In the genomic region with DNA sequence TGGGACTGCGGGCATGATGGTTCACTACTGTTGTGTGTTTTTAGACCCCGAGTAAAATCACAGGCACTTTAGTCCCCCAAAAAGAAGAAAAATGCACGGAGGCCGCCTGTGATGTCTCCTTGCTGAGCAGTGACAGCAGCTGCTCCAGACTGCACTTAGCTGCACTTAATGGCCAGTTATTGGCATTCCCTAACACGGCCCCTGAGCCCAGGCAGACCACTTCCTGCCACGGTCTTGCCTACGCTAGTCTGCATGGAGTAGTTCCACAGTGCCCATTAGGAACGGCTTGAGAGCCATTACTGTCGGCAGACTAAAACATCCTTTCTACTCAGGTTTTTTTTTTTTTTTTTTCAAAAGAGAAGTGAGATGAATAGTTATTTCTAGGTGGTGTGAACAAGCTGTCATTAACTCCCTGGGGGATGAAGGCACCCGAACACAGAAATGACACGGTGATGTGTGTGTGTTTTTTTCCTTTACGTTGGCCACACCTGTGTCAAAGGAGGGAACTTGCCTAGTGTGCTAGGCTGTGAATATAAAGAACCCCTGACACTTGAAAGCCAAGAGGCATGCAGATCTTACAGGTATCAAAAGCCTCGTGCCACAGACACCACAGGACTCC, we compare ENCODE assay signal across 11 mouse cellular contexts. TPM values are rescaled to one million over a fixed set of nuclear protein-coding genes. Genes with fewer than 3 reads are reported as not detected.
DNase-seq lines count a peak whose midpoint lies in the region; ATAC-seq and TF ChIP-seq lines count a peak whose summit lies in the region.
"Had no signal": no experiment of that assay in that cellular context is flagged by ENCODE, and none has a peak within 500 bp of the region (broad histone marks: within the 10 kb centered on the region; RNA-seq: fewer than 3 reads in every experiment).

No protein-coding gene starts in this region.

- DNase-seq in heart, adult 11 months: peak; percentile 51
- no peak for DNase-seq in heart, embryonic 10.5 days (ENCODE audit: low spot score)
- DNase-seq in ES-E14 (ENCODE audit: low read depth, low spot score): no peak
- no peak for DNase-seq in hindbrain, embryonic 10.5 days (ENCODE audit: low spot score)
- no peak for DNase-seq in urinary bladder, postnatal 14 days (ENCODE audit: low spot score)
- DNase-seq in layer of hippocampus, adult 11-12 months (ENCODE audit: low spot score): no peak
- no peak for DNase-seq in testis, postnatal 10 days (ENCODE audit: low spot score)
- DNase-seq: cerebellum, adult 11 months; heart, postnatal 10 days; liver, embryonic 13.5 days had no signal

- H3K9me3 ChIP-seq in heart, embryonic 10.5 days: no peaks in the 10 kb centered on the region
- H3K9me3 ChIP-seq in ES-E14 (ENCODE audit: control insufficient read depth, insufficient read depth, low read depth, low read length): no peaks in the 10 kb centered on the region
- no peaks in the 10 kb centered on the region for H3K9me3 ChIP-seq in hindbrain, embryonic 10.5 days
- no peaks in the 10 kb centered on the region for H3K9me3 ChIP-seq in midbrain, embryonic 13.5 days
- H3K9me3 ChIP-seq: liver, embryonic 13.5 days had no signal

- no peak overlapping the region for H3K4me3 ChIP-seq in heart, embryonic 10.5 days
- no peak overlapping the region for H3K4me3 ChIP-seq in ES-E14 (ENCODE audit: insufficient read depth in 1 of 2, low read depth in 1 of 2, low read length in 2 of 2, poor library complexity in 1 of 2, severe bottlenecking in 1 of 2)
- no peak overlapping the region for H3K4me3 ChIP-seq in hindbrain, embryonic 10.5 days
- H3K4me3 ChIP-seq in midbrain, embryonic 13.5 days (replicated peaks): no peak overlapping the region
- H3K4me3 ChIP-seq: liver, embryonic 13.5 days had no signal

- WGBS in heart, embryonic 10.5 days: 65% methylated on average over 13 of the region's 13 CpGs
- 63% methylated on average over 13 of the region's 13 CpGs for WGBS in hindbrain, embryonic 10.5 days
- 45% methylated on average over 13 of the region's 13 CpGs for WGBS in midbrain, embryonic 13.5 days

- H3K36me3 ChIP-seq in heart, embryonic 10.5 days: peaks cover 25% of the 10 kb centered on the region
- H3K36me3 ChIP-seq in ES-E14 (ENCODE audit: control insufficient read depth, insufficient read depth, low read length, poor library complexity, severe bottlenecking): peaks cover 3% of the 10 kb centered on the region; the same call in 1 of the 2 replicates
- peaks cover 88% of the 10 kb centered on the region for H3K36me3 ChIP-seq in hindbrain, embryonic 10.5 days
- H3K36me3 ChIP-seq in midbrain, embryonic 13.5 days: peaks cover 50% of the 10 kb centered on the region
- H3K36me3 ChIP-seq: liver, embryonic 13.5 days had no signal

- H3K9ac ChIP-seq in ES-E14 (ENCODE audit: insufficient read depth, low read depth, low read length, poor library complexity, severe bottlenecking): no peak overlapping the region
- peak overlapping the region; percentile 50 for H3K9ac ChIP-seq in midbrain, embryonic 13.5 days (replicated peaks)
- H3K9ac ChIP-seq: liver, embryonic 13.5 days had no signal

- H3K27me3 ChIP-seq in heart, embryonic 10.5 days (ENCODE audit: insufficient read depth, poor library complexity, severe bottlenecking): no peaks in the 10 kb centered on the region
- no peaks in the 10 kb centered on the region for H3K27me3 ChIP-seq in hindbrain, embryonic 10.5 days (ENCODE audit: insufficient read depth, poor library complexity, severe bottlenecking)
- H3K27me3 ChIP-seq in midbrain, embryonic 13.5 days: no peaks in the 10 kb centered on the region
- H3K27me3 ChIP-seq: liver, embryonic 13.5 days had no signal

- in situ Hi-C loops in ES-E14 (cut with MboI; ENCODE audit: low sequenced_read_pairs in 2 of 2, unreplicated experiment in 2 of 2): no loop called here

- ATAC-seq in midbrain, embryonic 13.5 days: peak; percentile 62; the same call in 1 of the 2 replicates

- H3K4me2 ChIP-seq in midbrain, embryonic 13.5 days (replicated peaks): peak overlapping the region; percentile 32
- H3K4me2 ChIP-seq: liver, embryonic 13.5 days had no signal

- no peak overlapping the region for H3K27ac ChIP-seq in heart, embryonic 10.5 days
- H3K27ac ChIP-seq in ES-E14 (ENCODE audit: insufficient read depth, low read depth, low read length, poor library complexity, severe bottlenecking): no peak overlapping the region
- peak overlapping the region; percentile 69 for H3K27ac ChIP-seq in hindbrain, embryonic 10.5 days
- H3K27ac ChIP-seq in midbrain, embryonic 13.5 days: peak overlapping the region; percentile 61
- H3K27ac ChIP-seq: liver, embryonic 13.5 days had no signal

- peaks cover 23% of the 10 kb centered on the region for H3K4me1 ChIP-seq in heart, embryonic 10.5 days
- peaks cover 15 to 20% of the 10 kb centered on the region in 2 experiments for H3K4me1 ChIP-seq in ES-E14 (ENCODE audit: control insufficient read depth in 2 of 2, insufficient read depth in 2 of 2, low read length in 2 of 2, poor library complexity in 1 of 2)
- H3K4me1 ChIP-seq in hindbrain, embryonic 10.5 days (replicated peaks): peaks cover 67% of the 10 kb centered on the region
- peaks cover 84% of the 10 kb centered on the region for H3K4me1 ChIP-seq in midbrain, embryonic 13.5 days (replicated peaks)
- H3K4me1 ChIP-seq: liver, embryonic 13.5 days had no signal

TF ChIP-seq in ES-E14, 5 proteins besides CTCF, POLR2A, EP300 and RAD21:
- TF ChIP-seq HCFC1 (IDR thresholded peaks at IDR 0.05; ENCODE audit: borderline replicate concordance, insufficient read depth, low read length): no peak
- TF ChIP-seq ZNF384 (IDR thresholded peaks at IDR 0.05; ENCODE audit: low read depth, low read length): peak; percentile 8; the same call in 1 of the 2 replicates

RNA-seq across cellular contexts. Expression of a gene that starts 14.1 kb away (rescaled TPM):
- 164 and 186 TPM in 2 replicates for polyA plus RNA-seq in heart, embryonic 10.5 days (2016; fragmentation: Nextera tagmentation; extraction: Ambion mirVana)
- total RNA-seq in ES-E14 (2012; rRNA removed): 21.2 and 23.9 TPM in 2 replicates
- polyA plus RNA-seq in hindbrain, embryonic 10.5 days (2016; fragmentation: Nextera tagmentation; extraction: Ambion mirVana): 743 and 1,096 TPM in 2 replicates
- polyA plus RNA-seq in midbrain, embryonic 13.5 days (2015; fragmentation: Nextera tagmentation; extraction: Ambion mirVana): 2,051 and 2,103 TPM in 2 replicates

Comparison
In these comparisons a context has a peak if more than half of its experiments do, and no peak if none do; other contexts are left out.
1. H3K27ac ChIP-seq: peak in hindbrain, embryonic 10.5 days (single experiment) and midbrain, embryonic 13.5 days (single experiment); none in heart, embryonic 10.5 days (single experiment) and ES-E14 (single experiment).